Mouse (Mus musculus): ENCODE results near the gene Stxbp2. TPM values are rescaled to one million over a fixed set of nuclear protein-coding genes. Genes with fewer than 3 reads are reported as not detected.

Gene Stxbp2
- total RNA-seq, 2 experiments from 2014 or later = 4.3 to 9.3 TPM

DNA sequence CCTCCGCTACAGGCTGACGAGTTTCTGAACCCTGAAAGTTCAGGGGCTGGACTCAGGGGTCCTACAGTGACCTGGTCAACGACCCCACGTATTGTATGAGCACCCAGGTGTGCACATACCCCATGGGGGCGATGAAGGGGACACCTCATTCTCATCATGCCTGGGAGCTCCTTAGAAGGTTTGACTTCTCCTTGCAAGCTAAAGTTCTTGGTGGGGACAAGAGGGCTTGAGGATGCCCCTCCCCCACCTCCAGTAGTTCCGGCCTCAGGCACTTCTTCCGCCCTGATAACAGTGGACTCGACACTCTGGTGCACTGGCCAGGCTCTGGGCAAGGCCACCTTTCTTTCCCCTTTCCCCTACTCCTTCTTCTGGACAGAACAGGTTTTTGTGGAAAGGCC, 722 bp downstream of the Stxbp2 start:
- no peak for DNase-seq

DNA sequence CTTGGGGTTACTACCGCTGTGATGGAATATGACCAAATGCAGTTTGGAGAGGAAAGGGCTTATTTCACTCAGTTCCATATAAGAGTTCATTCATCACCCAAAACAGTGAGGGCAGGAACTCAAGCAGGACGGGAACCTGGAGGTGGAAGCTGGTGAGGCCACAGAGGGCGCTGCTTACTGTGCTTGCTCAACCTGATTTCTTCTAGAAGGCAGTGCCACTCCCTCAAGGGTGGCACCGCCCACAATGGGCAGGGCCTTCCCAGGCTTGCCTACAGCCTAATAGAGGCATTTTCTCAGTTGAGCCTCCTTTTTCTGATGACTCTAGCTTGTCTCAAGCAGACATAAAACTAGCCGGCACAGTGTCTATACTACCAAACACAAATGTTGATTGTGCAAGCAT, 15.0 kb downstream of the Stxbp2 start:
- peak; percentile 18 to 49 for DNase-seq

DNA sequence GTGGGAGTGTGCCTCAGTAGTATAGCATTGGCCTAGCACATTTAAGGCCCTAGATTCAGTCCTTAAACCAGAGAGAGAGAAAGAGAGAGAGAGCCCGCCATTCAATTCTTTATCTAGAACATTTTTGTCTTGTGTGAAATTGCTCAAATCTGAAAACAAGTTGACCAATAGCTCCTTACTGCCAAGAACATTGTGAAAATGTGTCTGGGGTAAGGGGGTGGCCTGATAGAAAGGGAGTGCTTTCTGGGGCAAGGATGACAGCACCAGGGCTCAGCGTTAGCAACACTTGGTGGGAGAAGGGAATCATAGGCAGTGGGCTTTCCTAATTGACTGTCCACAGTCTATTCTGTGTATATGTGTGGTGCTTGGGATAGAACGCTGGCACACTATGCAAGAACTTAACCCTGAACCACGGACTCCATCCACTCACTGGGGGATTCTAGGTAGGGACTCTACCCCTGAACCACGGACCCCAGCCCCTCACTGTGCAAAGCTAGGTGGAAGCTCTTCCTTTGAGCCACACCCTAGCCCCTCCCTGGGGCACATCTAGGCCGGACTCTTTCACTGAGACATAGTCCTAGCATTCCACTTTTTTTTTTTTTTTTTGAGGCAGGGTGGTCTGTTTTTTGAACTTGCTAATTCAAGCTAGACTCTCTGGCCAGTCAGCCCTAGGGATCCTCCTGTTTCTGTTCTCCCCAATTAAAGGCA, 16.2 kb downstream of the Stxbp2 start:
- DNase-seq = no peak

DNA sequence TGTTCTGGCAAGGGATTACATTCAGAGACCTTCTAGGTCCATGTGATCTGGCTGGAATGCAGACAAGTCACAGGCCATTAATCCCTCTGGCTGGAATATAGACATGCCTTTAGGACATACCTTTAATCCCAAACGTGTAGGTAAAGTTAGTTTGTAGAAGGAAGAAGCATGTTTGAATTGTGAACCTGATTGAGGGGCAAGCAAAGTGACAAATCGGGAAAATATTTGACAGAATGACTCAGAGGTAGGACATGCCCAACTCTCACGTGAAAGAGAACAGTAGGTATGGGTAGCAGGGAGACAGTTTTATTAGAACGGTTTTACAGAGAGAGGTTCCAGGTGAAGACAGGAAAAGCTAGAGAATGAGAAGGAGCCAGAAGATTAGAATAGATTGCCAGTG, 16.8 kb downstream of the Stxbp2 start:
- no peak for DNase-seq

DNA sequence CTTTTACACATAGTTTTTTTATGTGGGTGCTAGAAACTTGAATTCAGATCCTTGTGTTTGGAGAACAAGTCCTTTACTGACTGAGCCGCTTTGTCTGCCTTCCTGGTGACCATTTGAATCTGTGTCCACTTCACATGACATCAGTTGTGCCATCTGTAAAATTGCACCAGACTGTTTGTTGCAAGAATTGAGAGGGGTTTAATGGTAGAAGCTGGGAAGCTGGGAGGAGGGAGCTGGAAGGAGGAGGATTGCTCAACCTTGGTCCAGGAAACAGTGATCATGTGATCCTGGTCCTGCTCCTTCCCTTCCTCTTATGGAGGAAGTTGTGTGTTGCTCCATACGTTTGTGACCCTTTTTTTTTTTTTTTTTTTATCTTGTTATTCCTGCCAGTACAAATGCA, 17.5 kb downstream of the Stxbp2 start:
- DNase-seq = peak in 1 of 2 experiments; percentile 15

DNA sequence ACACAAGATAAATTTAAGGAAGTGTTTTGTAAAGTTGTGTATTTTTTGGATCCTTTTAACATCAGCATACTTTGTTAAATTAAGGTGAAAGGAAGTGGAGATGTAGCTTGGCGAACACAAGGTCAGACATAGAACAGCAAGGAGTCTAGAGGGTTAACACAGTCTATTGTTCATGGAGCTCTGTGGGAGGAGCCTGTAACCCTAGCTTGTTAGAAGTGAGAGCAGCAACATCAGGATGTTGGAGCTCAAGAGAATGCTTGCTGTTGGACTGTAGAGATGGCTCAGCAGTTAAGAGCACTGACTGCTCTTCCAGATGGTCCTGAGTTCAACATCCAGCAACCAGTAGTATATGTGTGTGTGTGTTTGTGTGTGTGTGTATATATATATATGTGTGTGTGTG, 18.2 kb downstream of the Stxbp2 start:
- no peak for DNase-seq

DNA sequence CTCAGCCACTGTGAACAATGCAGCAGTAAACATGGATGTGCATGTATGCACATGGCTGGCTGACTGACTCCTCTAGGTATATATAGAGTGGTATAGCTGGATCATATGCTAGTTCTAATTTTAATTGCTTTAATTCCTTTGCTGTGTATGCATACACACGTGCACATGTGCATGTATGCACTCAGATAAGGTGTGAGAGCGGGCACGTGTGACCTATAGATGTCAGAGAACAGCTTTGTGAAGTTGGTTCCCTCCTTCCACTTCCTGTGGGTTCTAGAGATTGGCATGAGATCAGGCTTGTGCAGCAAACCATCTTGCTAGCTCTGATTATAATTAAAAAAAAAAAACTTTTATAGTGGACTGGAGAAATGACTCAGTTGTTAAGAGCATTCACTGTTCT, 22.1 kb downstream of the Stxbp2 start:
- no peak for DNase-seq

DNA sequence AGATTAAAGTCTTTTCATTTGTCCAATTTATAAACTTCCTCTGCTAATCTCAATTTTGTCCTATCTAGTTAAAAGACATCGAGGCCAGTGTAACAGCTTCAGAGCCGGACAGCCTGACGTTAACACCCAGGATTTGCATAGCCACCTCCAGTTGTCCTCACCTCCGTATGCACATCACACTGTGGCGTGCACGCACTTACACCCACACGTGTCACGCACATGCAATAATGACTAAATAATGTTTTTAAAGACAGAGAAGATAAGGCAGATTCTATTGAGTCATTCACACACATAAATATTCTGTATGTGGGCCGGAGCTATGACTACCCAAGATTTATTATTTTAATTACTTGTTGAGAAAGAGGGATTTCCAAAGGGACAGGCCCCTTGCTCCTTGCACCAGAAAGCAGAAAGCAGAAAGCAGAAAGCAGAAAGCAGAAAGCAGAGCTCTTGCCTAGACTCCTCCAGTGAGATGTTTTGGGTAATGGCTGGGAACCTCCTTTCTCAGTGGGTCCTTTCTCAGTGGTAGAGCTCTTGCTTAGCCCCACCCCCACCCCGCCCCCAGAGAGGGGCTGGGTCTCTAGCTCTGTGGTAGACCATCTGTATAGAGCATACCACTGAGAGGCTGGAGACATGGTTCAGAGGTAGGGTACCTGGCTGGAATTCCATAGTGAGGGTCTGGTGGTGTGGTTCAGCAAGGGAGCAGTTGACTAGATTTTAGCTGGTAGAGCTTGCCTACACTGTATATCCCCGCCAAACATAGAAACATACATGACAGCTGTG, 24.2 kb downstream of the Stxbp2 start:
- no peak for DNase-seq

DNA sequence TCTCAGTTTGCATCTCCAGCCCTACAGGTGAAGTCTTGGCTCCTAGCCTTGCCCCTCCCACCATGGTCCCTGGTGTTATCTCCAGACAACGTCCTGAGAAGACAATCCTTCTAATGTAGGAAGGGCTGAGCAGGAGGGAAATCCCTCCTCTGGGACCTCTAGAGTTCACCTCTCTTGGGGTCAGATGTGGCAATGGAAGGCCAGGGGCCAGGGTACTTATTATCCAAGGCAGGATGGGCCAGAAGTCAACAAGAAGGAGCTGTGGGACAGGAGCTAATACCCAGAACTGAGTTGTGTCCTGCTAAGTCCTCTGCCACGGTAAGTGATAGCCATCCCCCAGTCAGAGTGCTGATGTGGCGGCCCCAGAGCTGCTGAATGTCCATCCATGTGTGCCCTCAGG, 24.8 kb downstream of the Stxbp2 start, which contains the start of gene Retn:
TSS of gene Retn (plus strand) at position 245 of the 400 bp plus-strand sequence.
- DNase-seq = no peak

DNA sequence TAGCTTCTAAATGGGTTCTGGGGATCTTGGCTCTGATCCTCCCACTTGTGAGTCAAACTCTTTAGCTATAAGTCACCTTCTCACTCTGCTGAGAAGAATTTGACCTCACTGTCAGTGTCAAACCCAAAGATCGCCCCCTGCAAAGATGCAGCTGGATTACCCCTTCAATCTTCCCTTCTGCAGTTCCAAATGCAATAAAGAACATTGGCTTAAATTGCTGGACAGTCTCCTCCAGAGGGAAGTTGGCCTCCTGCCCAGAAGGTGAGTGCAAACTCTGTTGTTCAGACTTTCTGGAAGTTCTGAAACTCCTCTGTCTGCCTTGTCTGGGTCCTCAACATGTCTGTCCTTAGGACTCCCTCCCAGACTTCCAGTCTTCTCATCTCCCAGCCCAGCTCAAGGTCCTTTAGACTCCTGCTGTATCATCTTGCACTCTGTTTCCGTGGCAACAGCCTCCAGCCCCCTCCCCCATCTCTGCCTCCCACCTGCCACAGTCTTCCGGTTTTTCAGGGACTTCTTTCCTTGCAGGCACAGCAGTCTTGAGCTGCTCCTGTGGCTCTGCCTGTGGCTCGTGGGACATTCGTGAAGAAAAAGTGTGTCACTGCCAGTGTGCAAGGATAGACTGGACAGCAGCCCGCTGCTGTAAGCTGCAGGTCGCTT, 26.1 kb downstream of the Stxbp2 start:
- no peak for DNase-seq

DNA sequence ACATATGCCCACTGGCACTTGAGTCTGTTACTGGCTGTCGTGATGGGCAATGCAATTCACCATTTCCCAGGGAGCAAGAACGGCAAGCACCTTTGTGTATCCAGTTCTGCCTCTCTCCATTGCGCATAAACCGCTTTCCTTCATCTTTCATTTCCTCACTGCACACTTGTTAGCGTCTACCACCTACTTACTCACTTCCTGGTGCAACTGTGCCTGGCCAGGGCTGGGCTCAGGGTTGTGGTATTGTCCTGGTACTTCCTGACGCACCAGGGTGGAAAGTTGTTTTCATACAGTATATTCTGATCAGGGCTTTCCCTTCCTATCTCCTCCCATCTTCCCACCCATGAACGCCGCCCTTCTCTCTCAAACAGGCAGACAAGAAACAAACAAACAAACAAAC, 30.1 kb downstream of the Stxbp2 start:
- DNase-seq = no peak

DNA sequence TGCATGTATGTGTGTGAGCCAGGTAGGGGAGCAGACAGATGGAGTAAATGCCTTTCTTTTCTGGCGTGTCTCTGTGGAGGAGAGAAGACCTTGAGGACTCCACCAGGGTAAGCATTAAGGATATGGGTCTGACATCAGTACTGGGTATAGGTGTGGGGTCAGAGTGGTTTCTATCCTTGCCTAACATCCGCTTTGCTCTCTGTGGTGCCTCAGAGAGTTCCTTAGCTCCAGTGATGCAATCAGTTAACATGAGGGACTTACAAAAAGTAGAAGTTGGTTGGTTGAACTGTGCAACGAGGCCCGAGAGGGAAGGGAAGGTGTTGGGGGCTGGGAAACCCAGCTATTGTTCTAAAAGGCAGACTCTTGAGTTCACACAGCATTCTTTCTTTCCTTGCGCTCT, 33.6 kb downstream of the Stxbp2 start:
- DNase-seq = no peak

DNA sequence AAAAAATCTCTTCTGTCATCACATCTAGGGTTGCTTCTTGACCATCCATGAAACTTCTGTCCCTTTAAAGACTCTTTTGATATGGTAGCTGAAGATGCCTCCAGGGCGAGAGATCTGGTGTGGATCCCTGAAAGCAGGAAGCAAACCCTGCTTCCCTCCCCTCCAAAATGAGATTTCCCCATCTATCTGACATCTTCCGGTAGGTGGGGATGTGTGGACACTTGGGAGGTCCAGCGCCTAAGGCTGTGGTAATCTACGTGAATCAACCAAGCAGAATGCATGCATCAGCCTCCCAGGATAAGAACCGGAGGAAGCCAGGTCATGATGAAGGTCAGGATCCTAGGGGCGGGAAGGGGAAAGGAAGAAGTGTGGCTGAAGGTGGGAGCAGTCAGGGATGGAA, 34.8 kb downstream of the Stxbp2 start, which contains the start of gene Mcemp1:
TSS of gene Mcemp1 (plus strand) at position 248 of the 400 bp plus-strand sequence.
- DNase-seq = no peak

DNA sequence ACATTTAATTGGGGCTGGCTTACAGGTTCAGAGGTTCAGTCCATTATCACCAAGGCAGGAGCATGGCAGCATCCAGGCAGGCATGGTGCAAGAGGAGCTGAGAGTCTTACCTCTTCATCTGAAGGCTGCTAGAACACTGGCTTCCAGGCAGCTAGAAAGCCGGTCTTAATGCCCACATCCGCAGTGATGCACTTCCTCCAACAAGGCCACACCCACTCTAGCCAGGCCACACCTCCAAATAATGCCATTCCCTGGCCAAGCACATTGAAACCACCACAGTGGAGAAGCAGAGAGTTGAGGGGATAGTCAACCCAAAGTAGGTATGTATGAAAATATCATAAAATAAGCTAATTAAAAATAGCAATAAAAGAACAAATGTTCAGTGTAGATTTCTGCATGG, 39.6 kb downstream of the Stxbp2 start:
- DNase-seq = peak in 1 of 2 experiments; percentile 28

DNA sequence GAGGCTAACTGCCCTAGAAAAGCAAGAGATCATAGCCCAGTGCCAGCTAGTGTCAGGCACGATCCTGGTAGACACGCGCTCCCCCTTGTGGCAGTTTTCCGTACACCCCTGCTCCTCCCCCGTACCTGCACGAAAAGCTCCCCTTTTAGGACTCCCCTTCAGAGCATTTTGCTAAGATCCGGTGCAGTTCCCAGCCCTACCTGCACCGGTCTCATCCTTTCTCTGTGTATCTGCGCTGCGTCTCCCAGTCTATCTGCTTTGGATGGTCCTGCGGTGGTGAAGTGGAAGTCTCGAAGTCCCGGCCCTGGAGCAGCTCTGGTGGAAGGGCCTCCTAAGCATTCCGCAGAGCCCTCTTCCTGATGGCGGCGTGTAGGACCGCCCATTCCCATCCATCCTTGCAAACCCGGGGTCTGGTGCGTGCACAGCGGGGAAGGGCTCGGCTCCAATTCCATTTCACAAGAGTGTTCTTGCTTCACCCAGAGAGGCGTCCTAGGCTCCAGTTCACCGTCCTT, 41.3 kb downstream of the Stxbp2 start, which contains the start of gene Fcor:
TSS of gene Fcor (minus strand) at position 383 of the 512 bp plus-strand sequence.
- DNase-seq = peak; percentile 81 to 91

DNA sequence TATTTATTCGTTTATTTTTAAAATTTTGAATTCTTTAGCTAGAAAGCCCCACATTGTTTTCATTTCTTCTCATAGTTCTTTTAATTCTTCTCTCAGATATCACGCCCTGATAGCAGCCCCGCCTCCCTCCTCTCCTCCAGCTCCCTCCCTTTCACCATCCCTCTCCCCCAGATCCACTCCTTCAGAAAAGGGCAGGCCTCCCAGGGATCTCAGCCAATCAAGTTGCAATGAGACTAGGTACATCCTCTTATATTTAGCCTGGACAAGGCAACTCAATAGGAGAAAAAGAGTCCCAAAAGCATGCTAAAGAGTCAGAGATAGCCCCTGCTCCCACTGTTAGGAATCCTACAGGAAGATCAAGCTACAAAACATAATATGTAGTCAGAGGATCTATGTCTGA, 43.9 kb downstream of the Stxbp2 start:
- DNase-seq = no peak

DNA sequence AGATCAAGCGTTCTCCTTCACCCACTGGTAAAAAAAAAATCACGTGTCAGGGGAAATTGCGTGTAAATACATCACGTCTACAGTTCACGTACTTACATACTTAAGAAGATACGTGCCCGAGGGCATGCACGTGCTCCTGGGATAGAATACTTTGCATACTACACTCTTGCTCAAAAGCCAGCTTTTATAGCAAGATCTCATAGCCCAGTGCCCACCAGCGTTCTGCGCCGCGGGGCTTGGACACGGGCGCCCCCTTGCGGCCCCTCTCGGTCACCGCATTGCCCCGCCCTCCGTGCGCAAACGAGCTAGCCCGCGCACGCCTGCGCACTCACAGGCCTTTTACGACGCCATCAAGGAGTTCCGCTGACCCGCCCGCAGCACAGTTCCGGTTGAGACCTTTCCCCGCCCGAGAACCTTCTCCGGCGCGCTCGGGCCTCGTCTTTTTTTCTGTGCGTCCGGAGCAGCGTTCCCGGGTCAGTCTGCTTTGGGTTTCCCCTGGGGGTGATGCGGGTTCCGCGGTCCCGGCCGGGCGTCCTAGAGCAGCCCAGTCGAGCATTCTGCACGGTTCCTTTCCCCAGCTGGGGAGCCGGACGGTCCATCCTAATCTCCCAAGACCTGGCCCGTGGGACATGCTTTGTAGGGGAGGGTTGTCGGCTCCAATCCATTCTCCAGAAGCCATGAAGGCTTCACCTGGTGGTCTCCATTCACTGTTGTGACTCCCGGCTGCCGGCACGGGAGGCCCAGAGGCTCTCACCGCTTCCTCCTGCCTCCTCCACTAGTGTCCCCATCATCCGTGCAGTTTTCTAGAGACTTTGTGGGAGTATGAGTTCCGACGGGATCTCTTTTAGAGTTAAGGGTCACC, 45.6 kb downstream of the Stxbp2 start, which contains the start of gene Trappc5:
TSS of gene Trappc5 (plus strand) at position 169 of the 862 bp plus-strand sequence.
- peak; percentile 95 for DNase-seq

DNA sequence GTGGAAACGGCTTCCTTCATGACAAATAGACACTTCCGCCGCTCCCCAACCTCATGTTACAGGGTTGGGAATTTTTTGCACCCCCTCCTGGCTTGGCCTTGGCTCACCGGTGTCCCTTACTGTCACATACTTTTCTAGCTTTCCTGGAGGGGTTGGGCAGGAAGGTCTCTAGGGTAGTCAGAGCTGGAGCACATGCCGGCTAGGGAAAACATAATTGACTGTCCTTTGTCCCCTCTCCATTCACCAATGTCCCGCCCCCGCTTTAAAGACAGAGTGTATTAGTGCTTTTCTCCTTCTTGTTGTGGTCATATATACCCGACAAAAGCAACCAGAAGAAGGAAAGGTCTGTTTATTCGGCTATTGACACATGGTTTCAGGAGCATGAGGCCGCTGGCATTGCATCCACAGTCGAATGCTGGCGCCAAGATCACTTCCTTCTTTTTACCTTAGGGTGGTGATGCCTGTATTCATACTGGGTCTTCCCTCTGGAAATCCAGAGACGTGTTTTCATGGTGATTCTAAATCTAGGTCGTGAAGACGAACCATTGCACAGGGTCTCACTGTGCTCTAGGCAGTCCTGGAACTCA, 46.3 kb downstream of the Stxbp2 start:
- peak in 1 of 2 experiments; percentile 36 for DNase-seq

DNA sequence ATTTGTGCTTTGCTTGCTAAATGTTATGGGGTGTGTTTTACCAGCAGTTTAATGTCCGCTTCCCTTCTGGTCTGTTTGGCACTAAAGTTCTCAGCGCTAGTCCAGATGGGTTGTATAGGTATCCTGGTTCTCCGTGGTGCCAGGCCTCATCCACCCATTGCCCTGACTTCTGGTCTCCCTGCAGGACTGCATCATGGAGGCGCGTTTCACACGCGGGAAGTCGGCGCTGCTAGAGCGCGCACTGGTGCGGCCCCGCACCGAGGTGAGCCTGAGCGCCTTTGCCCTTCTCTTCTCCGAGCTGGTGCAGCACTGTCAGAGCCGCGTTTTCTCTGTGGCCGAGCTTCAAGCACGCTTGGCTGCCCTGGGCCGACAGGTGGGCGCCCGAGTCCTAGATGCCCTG, 48.1 kb downstream of the Stxbp2 start:
- no peak for DNase-seq

DNA sequence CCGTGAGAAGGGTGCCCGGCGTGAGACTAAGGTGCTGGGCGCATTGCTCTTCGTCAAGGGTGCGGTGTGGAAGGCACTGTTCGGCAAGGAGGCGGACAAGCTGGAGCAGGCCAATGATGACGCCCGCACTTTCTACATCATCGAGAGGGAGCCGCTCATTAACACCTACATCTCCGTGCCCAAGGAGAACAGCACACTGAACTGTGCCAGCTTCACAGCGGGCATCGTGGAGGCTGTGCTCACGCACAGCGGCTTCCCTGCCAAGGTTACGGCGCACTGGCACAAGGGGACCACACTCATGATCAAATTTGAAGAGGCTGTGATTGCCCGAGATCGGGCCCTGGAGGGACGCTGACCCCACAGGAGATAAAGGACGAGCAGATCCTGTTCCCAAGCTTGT, 48.5 kb downstream of the Stxbp2 start:
- no peak for DNase-seq

DNA sequence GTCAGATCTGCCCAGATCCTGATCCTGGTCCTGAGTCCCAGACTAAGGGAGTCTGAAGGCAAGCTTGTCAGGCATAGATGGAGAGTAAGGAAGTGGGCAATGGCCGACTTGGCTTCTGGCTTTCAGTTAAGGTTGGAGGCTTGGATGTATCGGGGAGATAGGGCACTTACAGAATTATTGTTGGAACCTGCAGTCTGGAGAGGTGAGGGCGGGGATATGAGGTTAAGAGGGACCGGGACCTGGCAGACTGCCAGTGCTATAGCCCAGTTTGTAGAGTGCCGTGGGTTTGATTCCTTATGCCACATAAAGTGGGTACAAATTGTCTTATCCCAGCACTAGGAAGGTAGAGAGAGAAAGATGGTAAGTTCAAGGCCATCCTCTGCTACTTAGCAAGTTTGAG, 48.9 kb downstream of the Stxbp2 start:
- DNase-seq = no peak
